Mouse (Mus musculus): Measurements from ENCODE around the gene Lhx4.

Gene Lhx4

DNA sequence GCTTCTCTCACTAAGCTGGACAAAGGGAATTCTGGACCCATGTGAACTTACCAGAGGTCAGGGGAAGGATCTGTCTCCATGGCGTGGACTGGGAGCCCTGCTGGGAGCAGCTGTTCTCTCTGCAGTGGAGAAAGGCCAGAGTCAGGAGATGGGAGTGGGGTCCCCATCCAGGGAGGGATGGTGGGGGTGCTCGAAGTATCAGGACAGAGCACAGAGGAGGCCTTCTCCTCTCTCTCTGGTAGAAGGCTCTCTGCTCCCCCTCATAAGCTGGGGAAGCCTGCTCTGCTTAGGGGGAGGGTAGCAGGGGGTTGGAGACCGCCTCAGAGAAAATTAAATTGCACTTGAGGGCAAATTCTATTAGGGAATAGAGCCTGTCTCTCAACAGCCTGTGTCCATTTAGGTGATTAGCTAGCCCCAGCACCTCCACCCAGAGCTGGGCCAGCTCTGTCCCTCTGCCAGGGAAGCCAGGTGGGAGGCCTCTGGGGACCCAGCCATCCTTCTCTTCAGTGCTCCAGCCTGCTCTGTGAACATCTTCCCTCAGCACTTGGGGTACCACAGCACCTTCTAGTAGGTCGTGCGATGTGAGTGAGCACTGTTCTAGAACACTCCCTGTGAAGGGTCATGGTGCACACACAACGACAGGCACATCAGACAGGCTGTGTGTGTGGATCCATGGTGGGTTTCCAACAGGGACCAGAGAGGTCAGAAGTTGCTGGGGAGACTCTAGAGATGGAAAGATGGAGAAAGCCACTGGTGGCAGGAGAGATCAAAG, at the start of gene Lhx4:
Gene Lhx4, minus strand, starts transcription at position 201 of the 772 bp plus-strand sequence.
- no peak for DNase-seq (ENCODE audit: low spot score in 2 of 2)

DNA sequence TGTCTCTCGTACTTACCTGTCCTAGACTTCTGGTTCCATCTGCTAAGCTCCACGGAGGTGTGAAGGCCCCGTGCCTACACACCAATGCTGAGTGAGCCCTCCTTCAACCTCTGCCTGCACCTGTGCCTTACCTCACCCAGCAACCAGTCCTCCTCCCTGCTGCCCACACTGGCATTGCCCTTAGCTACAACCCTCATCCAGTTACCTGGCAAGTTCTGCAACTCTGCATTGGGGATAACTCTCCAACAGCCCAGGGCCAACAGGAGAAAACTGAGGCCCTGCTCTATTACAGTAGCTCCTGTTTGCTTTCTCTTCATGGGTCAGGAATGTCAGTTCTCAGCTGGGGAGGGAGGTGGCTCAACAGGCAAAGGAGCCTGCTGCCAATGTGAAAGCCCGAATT, 46.5 kb upstream of the Lhx4 start:
- no peak for DNase-seq (ENCODE audit: low spot score in 2 of 2)

GRCm38 (mm10) chr1:155797425-155797824, 45.9 kb upstream of the Lhx4 start:
- no peak for DNase-seq (ENCODE audit: low spot score in 2 of 2)

GRCm38 (mm10) chr1:155796757-155797405, 45.4 kb upstream of the Lhx4 start:
- DNase-seq (ENCODE audit: low spot score in 2 of 2), result no peak

DNA sequence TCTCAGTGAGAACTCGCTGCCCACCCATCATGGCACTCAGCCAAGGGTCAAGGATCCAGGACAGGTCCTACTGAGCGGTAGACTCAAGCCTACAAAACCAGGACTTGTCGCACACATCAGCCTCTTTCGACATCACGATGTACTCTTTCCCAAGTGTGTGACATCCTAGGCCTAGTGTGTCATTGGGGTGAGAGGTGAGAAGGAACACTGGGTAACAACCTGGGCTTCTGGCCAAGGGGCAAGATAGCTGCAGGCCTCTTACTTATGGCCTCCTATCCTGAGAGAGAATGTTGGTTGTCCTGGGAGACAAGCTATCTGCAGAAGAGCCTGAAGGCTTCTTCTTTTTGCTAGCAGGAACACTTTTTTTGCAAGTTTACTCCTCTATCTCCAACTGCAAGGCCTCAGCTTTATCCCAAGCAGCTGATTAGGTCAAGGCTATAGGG, 44.3 kb upstream of the Lhx4 start:
- DNase-seq (ENCODE audit: low spot score in 2 of 2), result no peak

GRCm38 (mm10) chr1:155794855-155795254, 43.4 kb upstream of the Lhx4 start:
- no peak for DNase-seq (ENCODE audit: low spot score in 2 of 2)

DNA sequence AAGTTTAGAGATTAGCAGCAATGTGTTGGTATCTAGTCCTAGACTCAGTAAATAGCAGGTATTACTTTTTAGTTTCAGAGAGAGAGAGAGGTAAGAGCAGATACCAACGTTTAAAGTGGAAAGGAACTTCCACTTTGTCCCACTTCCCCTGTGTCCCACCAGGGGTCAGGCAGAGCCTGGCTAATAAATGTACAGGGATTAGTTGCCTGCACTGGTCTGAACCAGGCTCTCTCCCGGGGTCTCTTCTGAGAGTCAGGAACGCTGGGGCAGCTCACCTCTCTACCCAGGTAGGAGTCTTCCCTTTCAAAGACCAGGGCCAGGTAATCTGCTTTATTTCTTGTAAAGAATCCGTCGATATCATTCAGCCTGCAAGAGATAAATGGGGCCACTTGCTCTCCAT, 40.4 kb upstream of the Lhx4 start:
- no peak for DNase-seq (ENCODE audit: low spot score in 2 of 2)

DNA sequence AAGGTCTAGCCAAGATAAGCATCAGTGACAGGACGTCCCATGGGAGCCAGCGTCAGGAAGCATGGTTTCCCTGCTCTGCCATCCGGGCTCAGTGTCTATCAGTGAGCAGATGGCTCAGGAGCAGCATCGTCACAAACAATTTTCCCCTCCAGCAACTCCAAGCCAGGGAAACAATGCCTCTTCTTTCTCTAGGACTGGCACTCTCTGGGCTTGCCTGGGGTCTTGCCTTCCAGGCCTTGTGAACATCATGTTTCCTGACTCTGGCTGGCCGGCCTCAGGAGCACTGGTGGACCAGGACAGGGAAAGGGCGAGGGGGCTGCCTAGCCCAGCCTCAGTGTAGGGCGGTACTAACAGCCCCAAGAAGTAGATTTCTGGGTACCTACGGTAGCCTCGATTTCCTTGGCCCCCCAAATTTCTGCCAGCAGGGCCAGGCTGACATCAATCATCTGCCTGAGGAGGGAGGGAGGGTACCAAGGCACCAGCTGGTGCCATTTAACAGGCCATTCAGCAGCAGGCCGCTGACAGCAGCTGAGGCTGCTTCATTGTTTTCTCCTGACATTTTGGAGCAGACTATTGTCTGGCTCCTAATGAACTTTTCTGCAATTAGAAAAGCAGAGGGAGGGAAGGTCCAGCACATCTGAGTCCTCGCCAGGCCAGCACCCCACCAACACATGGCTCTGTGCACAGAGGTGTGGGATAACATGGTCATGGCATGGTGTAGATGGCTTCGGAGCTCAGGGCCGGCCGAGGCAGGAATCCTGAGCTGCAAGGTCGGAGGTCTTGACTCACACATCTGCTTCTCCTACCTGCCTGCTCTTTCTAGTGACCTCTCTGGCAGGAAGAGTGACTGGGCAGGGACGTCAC, 38.9 kb upstream of the Lhx4 start:
- no peak for DNase-seq (ENCODE audit: low spot score in 2 of 2)

GRCm38 (mm10) chr1:155785886-155786285, 34.4 kb upstream of the Lhx4 start:
- DNase-seq (ENCODE audit: low spot score in 2 of 2), result no peak

- DNase-seq (ENCODE audit: low spot score in 2 of 2), result peak in 1 of 2 experiments; percentile 38
These were observed 33.1 kb upstream of the Lhx4 start for GRCm38 (mm10) chr1:155784343-155785205.

DNA sequence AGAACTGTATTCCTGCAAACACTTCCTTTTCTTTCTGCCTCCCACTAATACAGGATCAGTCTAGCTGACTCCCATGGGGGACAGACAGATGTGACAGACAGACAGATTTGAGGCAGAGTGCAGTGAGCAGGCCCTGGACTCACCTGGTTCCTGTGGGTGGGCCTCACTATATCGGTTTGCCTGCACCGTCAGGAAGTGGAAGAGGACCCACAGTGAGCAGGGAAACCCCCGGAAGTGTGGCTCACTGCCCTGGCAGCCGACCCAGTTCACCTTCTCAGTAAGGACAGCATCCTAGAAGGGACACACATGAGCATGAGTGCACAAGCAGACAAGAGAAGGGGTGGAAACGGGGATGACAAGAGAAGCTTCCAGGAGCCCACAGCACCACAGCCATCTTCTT, 30.9 kb upstream of the Lhx4 start:
- DNase-seq (ENCODE audit: low spot score in 2 of 2), result peak in 1 of 2 experiments; percentile 11

GRCm38 (mm10) chr1:155777641-155778625, 26.4 kb upstream of the Lhx4 start:
- DNase-seq (ENCODE audit: low spot score in 2 of 2), result no peak

- no peak for DNase-seq (ENCODE audit: low spot score in 2 of 2)
These were observed 7.7 kb upstream of the Lhx4 start for GRCm38 (mm10) chr1:155759167-155759566.

- no peak for DNase-seq (ENCODE audit: low spot score in 2 of 2)
These were observed 7.2 kb upstream of the Lhx4 start for GRCm38 (mm10) chr1:155758711-155759110.

- no peak for DNase-seq (ENCODE audit: low spot score in 2 of 2)
These were observed 6.1 kb upstream of the Lhx4 start for GRCm38 (mm10) chr1:155757621-155758020.

- no peak for DNase-seq (ENCODE audit: low spot score in 2 of 2)
These were observed 1.9 kb upstream of the Lhx4 start for GRCm38 (mm10) chr1:155753411-155753810.

DNA sequence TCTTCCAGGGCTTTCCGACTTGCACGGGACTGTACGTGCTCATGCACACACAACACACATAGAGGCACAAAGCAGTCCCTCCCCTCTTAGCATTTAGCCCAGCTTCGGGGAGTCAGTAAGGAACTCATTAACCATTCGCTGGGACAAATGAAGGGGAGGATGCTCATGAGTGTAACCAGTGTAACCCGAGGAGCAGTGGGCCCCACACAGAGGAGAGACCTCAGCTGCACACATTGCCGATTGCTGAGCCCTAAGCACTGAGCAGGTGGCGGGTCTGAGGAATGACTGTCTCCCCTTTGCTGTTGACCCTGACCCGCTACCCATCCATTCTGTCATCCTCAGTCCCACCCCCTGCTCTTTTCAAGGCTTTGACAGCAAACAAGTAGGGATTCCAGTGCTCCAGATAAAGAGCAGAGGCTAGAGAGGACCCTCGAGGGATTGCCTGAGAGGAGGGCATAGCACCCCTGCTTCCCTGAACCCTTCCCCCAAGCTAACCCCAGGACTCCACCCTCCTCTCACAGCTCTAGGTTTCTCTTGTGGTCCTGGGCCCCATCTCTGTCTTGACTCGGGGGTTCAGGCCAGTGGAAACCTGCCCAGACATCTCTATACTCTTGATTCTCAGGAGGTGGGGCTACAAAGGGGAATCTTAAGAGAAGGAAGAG, 836 bp downstream of the Lhx4 start:
- no peak for DNase-seq (ENCODE audit: low spot score in 2 of 2)

DNA sequence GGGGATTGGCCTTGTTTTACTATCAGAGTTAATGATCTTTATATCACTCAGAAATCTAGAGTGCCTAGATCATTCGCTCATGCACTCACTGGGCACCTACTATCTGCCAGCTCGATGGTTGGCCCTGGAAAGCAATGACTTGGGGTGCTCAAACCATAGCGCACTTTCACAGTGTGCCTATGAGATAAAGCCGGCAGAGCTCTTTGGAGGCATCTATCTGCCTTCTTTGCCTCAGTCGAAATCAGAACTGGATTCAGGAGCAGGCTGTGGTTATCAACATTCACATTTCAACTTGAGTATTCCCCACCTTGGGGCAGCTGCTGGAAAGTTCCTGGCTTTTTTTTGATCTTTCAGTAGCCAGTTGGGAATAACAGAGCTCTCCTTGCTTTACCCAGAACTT, 3.6 kb downstream of the Lhx4 start:
- DNase-seq (ENCODE audit: low spot score in 2 of 2), result no peak

GRCm38 (mm10) chr1:155747011-155747410, 4.5 kb downstream of the Lhx4 start:
- DNase-seq (ENCODE audit: low spot score in 2 of 2), result no peak
